Mouse (Mus musculus): ENCODE measurements around the gene Irf7.

GRCm38 (mm10) chr7:141218557-141219133, 47.6 kb downstream of the Irf7 start:
- TF ChIP-seq ETS1 (IDR thresholded peaks at IDR 0.05; ENCODE audit: low read depth, low read length) (no peak), KAT2A (conservative IDR thresholded peaks at IDR 0.05; ENCODE audit: low read depth, low read length) (no peak), POLR2A (IDR thresholded peaks at IDR 0.05; ENCODE audit: control insufficient read depth in 1 of 2, insufficient read depth in 1 of 2, low read depth in 1 of 2, low read length in 2 of 2, poor library complexity in 1 of 2) (no peak), E2F4 (IDR thresholded peaks at IDR 0.05; ENCODE audit: borderline replicate concordance, low read depth, low read length) (no peak), NELFE (IDR thresholded peaks at IDR 0.05; ENCODE audit: low read depth, low read length) (no peak), CTCF (IDR thresholded peaks at IDR 0.05 in 2 of 3, conservative IDR thresholded peaks at IDR 0.05 in 1 of 3; ENCODE audit: control insufficient read depth in 1 of 3, insufficient read depth in 1 of 3, low read depth in 2 of 3, low read length in 3 of 3, poor library complexity in 1 of 3, severe bottlenecking in 1 of 3) (no peak), ZMIZ1 (IDR thresholded peaks at IDR 0.05; ENCODE audit: low read depth, low read length) (no peak), RCOR1 (IDR thresholded peaks at IDR 0.05; ENCODE audit: low read depth, low read length) (no peak)
